Mouse (Mus musculus): ENCODE data around the gene Tmem238. TPM values are rescaled to one million over a fixed set of nuclear protein-coding genes. Genes with fewer than 3 reads are reported as not detected.
"Not testable (repeated sequence)": the region's sequence is repeated elsewhere in the genome, so short reads cannot be mapped to it uniquely, and the experiment has no call there.

The Tmem238 gene
- polyA plus RNA-seq, 1 experiment from 2014 or later, result 23.6 TPM

GRCm38 (mm10) chr7:4793674-4794073 is 4.2 kb upstream of the Tmem238 start:
- TF ChIP-seq EP300 (IDR thresholded peaks at IDR 0.05; ENCODE audit: low read depth) (no peak), CTCF (IDR thresholded peaks at IDR 0.05; ENCODE audit: low read depth) (no peak)
- Histone ChIP-seq H3K4me2 (ENCODE audit: low read depth, low read length) (peak overlapping the region; percentile 88), H3K9ac (replicated peaks) (peak overlapping the region; percentile 96), H3K36me3 (replicated peaks; ENCODE audit: insufficient read depth, low read length) (peaks cover 37% of the 10 kb centered on the region), H3K27ac (ENCODE audit: low read depth) (peak overlapping the region; percentile 93), H3K27me3 (ENCODE audit: insufficient read depth, low read length) (no peaks in the 10 kb centered on the region), H3K4me3 (ENCODE audit: low read depth, low read length) (peak overlapping the region; percentile 95), H3K9me3 (ENCODE audit: low read length) (no peaks in the 10 kb centered on the region), H3K4me1 (ENCODE audit: insufficient read depth) (peaks cover 29% of the 10 kb centered on the region)
- no peak for ATAC-seq
- DNase-seq, result no peak
- WGBS (ENCODE audit: insufficient replicate concordance), result 26% methylated on average over 4 of the region's 4 CpGs

DNA sequence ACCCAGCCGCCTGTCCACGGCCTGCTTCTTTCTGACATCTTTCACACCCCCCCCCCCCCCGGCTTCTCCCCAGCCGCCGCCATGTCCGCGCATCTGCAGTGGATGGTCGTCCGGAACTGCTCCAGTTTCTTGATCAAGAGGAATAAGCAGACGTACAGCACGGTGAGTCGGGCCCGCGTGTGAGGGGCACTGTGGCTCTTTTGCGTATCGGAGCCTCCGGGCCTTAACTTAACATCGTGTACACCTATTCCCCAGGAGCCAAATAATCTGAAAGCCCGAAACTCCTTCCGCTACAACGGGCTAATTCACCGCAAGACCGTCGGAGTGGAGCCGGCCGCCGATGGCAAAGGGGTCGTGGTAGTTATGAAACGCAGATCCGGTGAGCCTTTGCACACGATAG is 3.8 kb upstream of the Tmem238 start:
- Histone ChIP-seq H3K4me3 (ENCODE audit: low read depth, low read length) (peak overlapping the region; percentile 95), H3K36me3 (replicated peaks; ENCODE audit: insufficient read depth, low read length) (peaks cover 37% of the 10 kb centered on the region), H3K4me1 (ENCODE audit: insufficient read depth) (peaks cover 33% of the 10 kb centered on the region), H3K9ac (replicated peaks) (peak overlapping the region; percentile 96), H3K4me2 (ENCODE audit: low read depth, low read length) (peak overlapping the region; percentile 88), H3K27ac (ENCODE audit: low read depth) (peak overlapping the region; percentile 93)
- WGBS (ENCODE audit: insufficient replicate concordance), result under 1% methylated on average over 31 of the region's 31 CpGs
- peak; percentile 9 for ATAC-seq
- not testable (repeated sequence) for H3K9me3 ChIP-seq (ENCODE audit: low read length); H3K27me3 ChIP-seq (ENCODE audit: insufficient read depth, low read length); DNase-seq

DNA sequence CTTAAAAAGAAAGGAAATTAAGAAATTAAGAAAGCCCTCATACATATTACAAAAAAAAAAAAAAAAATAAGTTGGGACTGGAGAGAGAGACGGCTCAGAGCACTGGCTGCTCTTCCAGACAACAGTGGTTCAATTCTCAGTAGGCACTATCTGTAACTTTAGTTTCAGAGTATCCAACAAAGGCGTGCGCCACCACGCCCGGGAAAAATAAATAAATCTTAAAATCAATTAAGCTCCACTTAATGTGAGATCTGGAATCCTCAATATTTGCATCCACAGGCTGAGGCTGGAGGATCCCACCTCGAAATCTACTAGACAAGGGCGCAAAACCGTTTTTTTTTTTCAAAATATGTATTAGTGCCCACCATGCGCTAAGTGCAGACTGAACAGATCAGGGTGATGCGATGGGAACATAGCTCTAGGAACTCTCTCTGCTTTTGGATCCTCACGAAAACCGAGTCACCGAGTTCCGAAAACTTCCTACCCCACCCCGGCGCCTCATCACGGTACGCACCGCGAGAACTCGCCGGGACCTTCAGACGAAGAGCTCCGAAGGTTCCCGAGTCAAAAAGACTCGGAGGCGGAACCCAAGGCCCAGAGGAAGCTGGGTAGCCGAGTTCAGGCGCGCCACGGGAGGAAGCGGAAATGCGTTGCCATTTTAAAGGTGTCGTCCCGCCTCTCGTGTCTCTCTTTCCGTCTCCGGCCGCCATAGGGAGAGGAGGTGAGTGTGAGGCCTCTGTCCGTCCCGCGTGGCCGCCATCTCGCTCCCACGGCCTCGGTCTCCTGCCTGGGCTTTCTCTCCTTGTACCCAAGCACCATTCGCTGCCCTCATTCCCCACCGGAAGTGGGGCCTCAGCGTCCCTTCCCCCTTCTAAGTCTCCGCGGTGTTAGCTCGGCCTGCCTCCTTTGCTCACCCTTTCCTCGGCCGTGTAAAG is 3.1 kb upstream of the Tmem238 start, which contains the start of gene Rpl28:
TSS of gene Rpl28 (plus strand) at position 597 of the 935 bp plus-strand sequence.
- peak; percentile 89 for ATAC-seq
- H3K9me3 ChIP-seq (ENCODE audit: low read length), result no peaks in the 10 kb centered on the region
- under 1% methylated on average over 53 of the region's 54 CpGs for WGBS (ENCODE audit: insufficient replicate concordance)
- H3K4me1 ChIP-seq (ENCODE audit: insufficient read depth), result peaks cover 34% of the 10 kb centered on the region
- TF ChIP-seq EP300 (IDR thresholded peaks at IDR 0.05; ENCODE audit: low read depth) (no peak), CTCF (IDR thresholded peaks at IDR 0.05; ENCODE audit: low read depth) (no peak)
- peaks cover 36% of the 10 kb centered on the region for H3K36me3 ChIP-seq (replicated peaks; ENCODE audit: insufficient read depth, low read length)
- H3K4me2 ChIP-seq (ENCODE audit: low read depth, low read length), result peak within 1 kb of the TSS; percentile 88
- peak within 1 kb of the TSS; percentile 93 for H3K27ac ChIP-seq (ENCODE audit: low read depth)
- DNase-seq, result peak; percentile 95
- H3K4me3 ChIP-seq (ENCODE audit: low read depth, low read length), result peak within 1 kb of the TSS; percentile 95
- peak within 1 kb of the TSS; percentile 96 for H3K9ac ChIP-seq (replicated peaks)
- H3K27me3 ChIP-seq (ENCODE audit: insufficient read depth, low read length), result no peaks in the 10 kb centered on the region

- H3K27me3 ChIP-seq (ENCODE audit: insufficient read depth, low read length), result no peaks in the 10 kb centered on the region
- ATAC-seq (peak; percentile 35), DNase-seq (peak; percentile 70)
- peak overlapping the region; percentile 85 for H3K9ac ChIP-seq (replicated peaks)
- H3K36me3 ChIP-seq (replicated peaks; ENCODE audit: insufficient read depth, low read length), result peaks cover 5% of the 10 kb centered on the region; the same call in 1 of the 2 replicates
- peak overlapping the region; percentile 73 for H3K4me3 ChIP-seq (ENCODE audit: low read depth, low read length)
- H3K4me2 ChIP-seq (ENCODE audit: low read depth, low read length), result peak overlapping the region; percentile 98
- 2% methylated on average over 50 of the region's 64 CpGs for WGBS (ENCODE audit: insufficient replicate concordance)
- H3K9me3 ChIP-seq (ENCODE audit: low read length), result no peaks in the 10 kb centered on the region
- TF ChIP-seq CTCF (IDR thresholded peaks at IDR 0.05; ENCODE audit: low read depth) (peak; percentile 44), EP300 (IDR thresholded peaks at IDR 0.05; ENCODE audit: low read depth) (no peak)
- peak overlapping the region; percentile 78 for H3K27ac ChIP-seq (ENCODE audit: low read depth)
- H3K4me1 ChIP-seq (ENCODE audit: insufficient read depth), result peaks cover 24% of the 10 kb centered on the region
Measured at GRCm38 (mm10) chr7:4788499-4789435, 689 bp downstream of the Tmem238 start.

GRCm38 (mm10) chr7:4783667-4784268 is 5.7 kb downstream of the Tmem238 start:
- Histone ChIP-seq H3K27ac (ENCODE audit: low read depth) (no peak overlapping the region), H3K9me3 (ENCODE audit: low read length) (no peaks in the 10 kb centered on the region), H3K4me3 (ENCODE audit: low read depth, low read length) (no peak overlapping the region), H3K4me2 (ENCODE audit: low read depth, low read length) (no peak overlapping the region), H3K27me3 (ENCODE audit: insufficient read depth, low read length) (peaks cover 13% of the 10 kb centered on the region), H3K36me3 (replicated peaks; ENCODE audit: insufficient read depth, low read length) (0 out of 2 replicates have a peak, but pooled peaks cover 4% of the 10 kb centered on the region), H3K4me1 (ENCODE audit: insufficient read depth) (peaks cover 8% of the 10 kb centered on the region), H3K9ac (replicated peaks) (no peak overlapping the region)
- WGBS (ENCODE audit: insufficient replicate concordance), result 52% methylated on average over 14 of the region's 14 CpGs
- ATAC-seq (peak; percentile 73), DNase-seq (peak; percentile 33)
- TF ChIP-seq CTCF (IDR thresholded peaks at IDR 0.05; ENCODE audit: low read depth), result no peak
- TF ChIP-seq EP300 (IDR thresholded peaks at IDR 0.05; ENCODE audit: low read depth), result no peak
